Mouse (Mus musculus) A20 (cell line): ENCODE measurements at regions not wholly inside any gene's neighbourhood (a gene's known extent, or its start where the extent isn't known, plus 50 kb on each side); places are given as distances from the start of the nearest gene placed in this dataset.

Experiments used
- DNase-seq: peaks from one replicate; pipeline ENCODE4 v3.0.0-alpha.2; 2011; ENCODE audit warnings: low read depth, low spot score

GRCm38 (mm10) chr7:34506816-34507215, 113.7 kb upstream of the Lsm14a start:
- DNase-seq = peak; percentile 23

- peak; percentile 5 for DNase-seq
Observed at GRCm38 (mm10) chr7:34493892-34494291, 100.8 kb upstream of the Lsm14a start.

- peak; percentile 27 for DNase-seq
Observed at GRCm38 (mm10) chr7:34484908-34485598, 91.9 kb upstream of the Lsm14a start.

- DNase-seq = no peak
Observed at GRCm38 (mm10) chr7:34483368-34483767, 90.3 kb upstream of the Lsm14a start.

GRCm38 (mm10) chr7:34480771-34481170, 87.7 kb upstream of the Lsm14a start:
- no peak for DNase-seq

- no peak for DNase-seq
Observed at GRCm38 (mm10) chr7:34471003-34471402, 77.9 kb upstream of the Lsm14a start.

- peak; percentile 61 for DNase-seq
Observed at GRCm38 (mm10) chr7:34462069-34462468, 69.0 kb upstream of the Lsm14a start.

GRCm38 (mm10) chr7:34459834-34460495, 66.8 kb upstream of the Lsm14a start:
- DNase-seq = no peak

GRCm38 (mm10) chr7:34458851-34459250, 65.7 kb upstream of the Lsm14a start:
- no peak for DNase-seq

GRCm38 (mm10) chr7:34448364-34448763, 55.2 kb upstream of the Lsm14a start:
- peak; percentile 18 for DNase-seq

- DNase-seq = no peak
Observed at GRCm38 (mm10) chr7:34444263-34444662, 51.1 kb upstream of the Lsm14a start.
